Mouse (Mus musculus) liver, embryonic 11.5 days (tissue): ENCODE results near the gene Zfp113. TPM values are rescaled to one million over a fixed set of nuclear protein-coding genes. Genes with fewer than 3 reads are reported as not detected.

Source experiments
- ATAC-seq: fragments of 200-750 bp; cut with Nextera tagmentation; replicated peaks from 2 replicates; pipeline ENCODE4 v1.8.0; 2017; ENCODE audit warnings: moderate number of reproducible peaks, mild to moderate bottlenecking, moderate TSS enrichment, moderate library complexity; ENCODE audit not compliant: low FRiP score
- DNase-seq: peaks from one replicate; pipeline ENCODE4 v3.0.0-alpha.2; 2017; ENCODE audit warnings: low spot score
- H3K27ac ChIP-seq: fragments of 300-500 bp; sonication (generic); 2 replicates; pipeline ENCODE4 v1.5.1; 2014; ENCODE audit warnings: mild to moderate bottlenecking, low read depth, low read length, control low read depth
- H3K27me3 ChIP-seq: fragments of 300-500 bp; sonication (generic); replicated peaks from 2 replicates; pipeline ENCODE4 v1.6.1; 2014; ENCODE audit warnings: low read length, mixed read lengths; ENCODE audit not compliant: control insufficient read depth, insufficient read depth
- H3K36me3 ChIP-seq: fragments of 300-500 bp; sonication (generic); 2 replicates; pipeline ENCODE4 v1.6.1; 2014; ENCODE audit warnings: mild to moderate bottlenecking, low read length, moderate library complexity, mixed read lengths; ENCODE audit not compliant: control insufficient read depth, insufficient read depth
- H3K4me1 ChIP-seq: fragments of 300-500 bp; sonication (generic); replicated peaks from 2 replicates; pipeline ENCODE4 v1.6.1; 2014; ENCODE audit warnings: low read length, mixed read lengths; ENCODE audit not compliant: control insufficient read depth, insufficient read depth
- H3K4me2 ChIP-seq: fragments of 300-500 bp; sonication (generic); 2 replicates; pipeline ENCODE4 v1.6.1; 2014; ENCODE audit warnings: mild to moderate bottlenecking, control low read depth, moderate library complexity
- H3K4me3 ChIP-seq: fragments of 300-500 bp; sonication (generic); 2 replicates; pipeline ENCODE4 v1.5.1; 2014; ENCODE audit warnings: low read depth, low read length, control low read depth
- H3K9ac ChIP-seq: fragments of 300-500 bp; sonication (generic); 2 replicates; pipeline ENCODE4 v1.6.1; 2014; ENCODE audit warnings: low read depth, low read length, control low read depth
- H3K9me3 ChIP-seq: fragments of 300-500 bp; sonication (generic); 2 replicates; pipeline ENCODE4 v1.6.1; 2016; ENCODE audit warnings: low read length, inconsistent platforms, mixed read lengths; ENCODE audit not compliant: control insufficient read depth
- WGBS: fragments of 180-500 bp; shearing (Covaris S2); extraction: QIAGEN DNeasy Blood & Tissue Kit; methylation state at CpG from one replicate; pipeline ENCODE4 v1.1.7; 2014; 5-methylcytosine and 5-hydroxymethylcytosine counted together
- microRNA counts: library from miRNA; unstranded; fragments of <30 nt; microRNA quantifications from one replicate; lab custom pipeline; 2015
- microRNA-seq: library from miRNA; unstranded; fragments of <30 nt; microRNA quantifications from one replicate; pipeline ENCODE4, GENCODE M21; 2017; ENCODE audit warnings: borderline number of aligned reads
- polyA plus RNA-seq: library from polyadenylated mRNA; unstranded; fragments of >200 nt; fragmentation: Nextera tagmentation; extraction: Ambion mirVana; gene quantifications from 2 replicates; pipeline ENCODE4 v1.2.1, GENCODE M21; 2014

Zfp113 gene
- polyA plus RNA-seq, 1 experiment from 2014 or later: 9.0 TPM

DNA sequence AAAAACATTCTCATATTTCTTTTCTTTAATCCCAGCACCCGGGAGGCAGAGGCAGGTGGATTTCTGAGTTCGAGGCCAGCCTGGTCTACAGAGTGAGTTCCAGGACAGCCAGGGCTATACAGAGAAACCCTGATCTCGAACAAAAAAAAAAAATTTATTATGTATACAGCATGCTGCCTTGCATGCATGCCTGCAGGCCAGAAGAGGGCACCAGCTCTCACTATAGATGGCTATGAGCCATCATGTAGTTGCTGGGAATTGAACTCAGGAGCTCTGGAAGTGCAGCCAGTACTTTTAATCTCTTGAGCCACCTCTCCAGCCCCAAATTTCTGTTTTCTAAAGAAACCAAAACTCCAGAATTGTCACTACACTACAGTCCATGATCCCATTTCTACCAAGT is 65.3 kb downstream of the Zfp113 start:
- DNase-seq: no peak
- Histone ChIP-seq H3K27ac (no peak overlapping the region), H3K4me2 (no peak overlapping the region)

More for the DNA sequence above, 65.3 kb downstream of the Zfp113 start:
- Histone ChIP-seq H3K9ac (no peak overlapping the region), H3K36me3 (peaks cover 18% of the 10 kb centered on the region), H3K27me3 (no peaks in the 10 kb centered on the region), H3K4me1 (peaks cover 5% of the 10 kb centered on the region; the same call in 1 of the 2 replicates), H3K9me3 (no peaks in the 10 kb centered on the region), H3K4me3 (no peak overlapping the region)
- ATAC-seq: no peak
- 79% methylated on average over 3 of the region's 3 CpGs for WGBS

MicroRNAs encoded within 50 kb of the gene (microRNA counts, 519-probe panel; counts per million panel counts)
- microRNA mmu-miR-106b (lab: Ali Mortazavi, UCI) (6,723 counts per million, percentile 83 among the panel's probes with 10 or more counts), microRNA mmu-miR-25 (lab: Ali Mortazavi, UCI) (7,559 counts per million, percentile 92 among the panel's probes with 10 or more counts), microRNA mmu-miR-93 (lab: Ali Mortazavi, UCI) (6,688 counts per million, percentile 82 among the panel's probes with 10 or more counts)

Small RNA genes within 50 kb of the gene (microRNA-seq; reads per million reads assigned to microRNA genes)
- 8,591 reads per million, percentile 93 among the genes with 10 or more reads in this experiment for gene Mir106b
- 976 reads per million, percentile 71 among the genes with 10 or more reads in this experiment for gene Mir25
- 19,114 reads per million, percentile 97 among the genes with 10 or more reads in this experiment for gene Mir93

Other genes with a start within 250 kb of the Zfp113 start
- gene Cyp3a13, start 234.1 kb downstream of the Zfp113 start, polyA plus RNA-seq: 0.79 and 0.95 TPM in 2 replicates
- 0.14 TPM in 1 of 2 replicates, not detected in the other for gene Gjc3, start 192.6 kb downstream of the Zfp113 start, polyA plus RNA-seq
- gene Azgp1, start 174.2 kb downstream of the Zfp113 start, polyA plus RNA-seq: not detected in 2 replicates
- gene Smok3a, start 134.5 kb downstream of the Zfp113 start, polyA plus RNA-seq: not detected in 2 replicates
- not detected in 2 replicates for gene Smok3b, start 134.3 kb downstream of the Zfp113 start, polyA plus RNA-seq
- not detected in 2 replicates for gene Smok3c, start 102.5 kb downstream of the Zfp113 start, polyA plus RNA-seq
- 15.8 and 18.0 TPM in 2 replicates for gene Zkscan1, start 70.7 kb downstream of the Zfp113 start, polyA plus RNA-seq
- gene Zscan21, start 38.8 kb downstream of the Zfp113 start, polyA plus RNA-seq: 33.9 TPM in 2 replicates
- gene Cops6, start 5.3 kb upstream of the Zfp113 start, polyA plus RNA-seq: 251 and 257 TPM in 2 replicates
- 11.3 and 14.2 TPM in 2 replicates for gene Ap4m1, start 16.3 kb upstream of the Zfp113 start, polyA plus RNA-seq
- gene Mcm7, start 16.7 kb upstream of the Zfp113 start, polyA plus RNA-seq: 308 and 341 TPM in 2 replicates
- gene Taf6, start 31.7 kb upstream of the Zfp113 start, polyA plus RNA-seq: 91.9 and 95.0 TPM in 2 replicates
- gene Cnpy4, start 31.7 kb upstream of the Zfp113 start, polyA plus RNA-seq: 36.0 and 38.7 TPM in 2 replicates
- 5.8 and 6.3 TPM in 2 replicates for gene Mblac1, start 38.6 kb upstream of the Zfp113 start, polyA plus RNA-seq
- not detected in 2 replicates for gene Nxpe5, start 70.2 kb upstream of the Zfp113 start, polyA plus RNA-seq
- gene Lamtor4, start 99.7 kb upstream of the Zfp113 start, polyA plus RNA-seq: 40.3 and 49.2 TPM in 2 replicates
- gene BC037034, start 108.3 kb upstream of the Zfp113 start, polyA plus RNA-seq: 6.8 and 7.2 TPM in 2 replicates
- gene Gal3st4, start 117.1 kb upstream of the Zfp113 start, polyA plus RNA-seq: 0.60 and 0.96 TPM in 2 replicates
- 0.05 and 0.12 TPM in 2 replicates for gene Gm43720, start 124.2 kb upstream of the Zfp113 start, polyA plus RNA-seq
- 1.9 and 2.7 TPM in 2 replicates for gene Gpc2, start 124.3 kb upstream of the Zfp113 start, polyA plus RNA-seq
- 7.1 and 8.1 TPM in 2 replicates for gene Stag3, start 124.5 kb upstream of the Zfp113 start, polyA plus RNA-seq
- gene Pvrig, start 186.2 kb upstream of the Zfp113 start, polyA plus RNA-seq: 0.39 and 0.47 TPM in 2 replicates